Mouse (Mus musculus) midbrain, embryonic 10.5 days (tissue): ENCODE measurements around the gene Scn10a. TPM values are rescaled to one million over a fixed set of nuclear protein-coding genes. Genes with fewer than 3 reads are reported as not detected.

Source experiments
- DNase-seq: peaks from one replicate; pipeline ENCODE4 v3.0.0-alpha.2; 2017; ENCODE audit warnings: low spot score
- H3K27ac ChIP-seq: fragments of 300-500 bp; sonication (generic); replicated peaks from 2 replicates; pipeline ENCODE4 v1.5.1; 2016; ENCODE audit warnings: mild to moderate bottlenecking
- H3K27me3 ChIP-seq: fragments of 300-500 bp; sonication (generic); 2 replicates; pipeline ENCODE4 v1.6.1; 2016; ENCODE audit warnings: low read depth, mild to moderate bottlenecking; ENCODE audit not compliant: poor library complexity, severe bottlenecking
- H3K36me3 ChIP-seq: fragments of 300-500 bp; sonication (generic); 2 replicates; pipeline ENCODE4 v1.6.1; 2016; ENCODE audit warnings: mild to moderate bottlenecking, moderate library complexity
- H3K4me1 ChIP-seq: fragments of 300-500 bp; sonication (generic); 2 replicates; pipeline ENCODE4 v1.6.1; 2016
- H3K4me3 ChIP-seq: fragments of 300-500 bp; sonication (generic); 2 replicates; pipeline ENCODE4 v1.5.1; 2016; ENCODE audit warnings: mild to moderate bottlenecking, moderate library complexity
- H3K9me3 ChIP-seq: fragments of 300-500 bp; sonication (generic); replicated peaks from 2 replicates; pipeline ENCODE4 v1.6.1; 2016; ENCODE audit warnings: mild to moderate bottlenecking
- WGBS: fragments of 180-500 bp; shearing (Covaris S2); methylation state at CpG from one replicate; pipeline ENCODE4 v1.1.7; 2016; 5-methylcytosine and 5-hydroxymethylcytosine counted together
- polyA plus RNA-seq: library from polyadenylated mRNA; unstranded; fragments of >200 nt; fragmentation: Nextera tagmentation; extraction: Ambion mirVana; gene quantifications from 2 replicates; pipeline ENCODE4 v1.2.1, GENCODE M21; 2016

The Scn10a gene
- polyA plus RNA-seq, 1 experiment from 2014 or later = 0.19 TPM

GRCm38 (mm10) chr9:119691505-119691904 lies 27.6 kb downstream of the Scn10a start:
- no peaks in the 10 kb centered on the region for H3K9me3 ChIP-seq
- no peaks in the 10 kb centered on the region for H3K4me1 ChIP-seq
- 76% methylated on average over 7 of the region's 7 CpGs for WGBS
- no peaks in the 10 kb centered on the region for H3K36me3 ChIP-seq
- H3K27me3 ChIP-seq = no peaks in the 10 kb centered on the region
- H3K4me3 ChIP-seq = no peak overlapping the region
- no peak overlapping the region for H3K27ac ChIP-seq
- DNase-seq = no peak

- no peaks in the 10 kb centered on the region for H3K4me1 ChIP-seq
- no peak overlapping the region for H3K27ac ChIP-seq
- 84% methylated on average over 8 of the region's 8 CpGs for WGBS
- H3K27me3 ChIP-seq = no peaks in the 10 kb centered on the region
- H3K9me3 ChIP-seq = no peaks in the 10 kb centered on the region
- no peak overlapping the region for H3K4me3 ChIP-seq
- no peaks in the 10 kb centered on the region for H3K36me3 ChIP-seq
- DNase-seq = no peak
Measured at GRCm38 (mm10) chr9:119691001-119691400, 28.1 kb downstream of the Scn10a start.

GRCm38 (mm10) chr9:119687893-119688292 lies 31.2 kb downstream of the Scn10a start:
- no peaks in the 10 kb centered on the region for H3K27me3 ChIP-seq
- no peak for DNase-seq
- H3K4me3 ChIP-seq = no peak overlapping the region
- no peaks in the 10 kb centered on the region for H3K36me3 ChIP-seq
- 85% methylated on average over 8 of the region's 8 CpGs for WGBS
- no peaks in the 10 kb centered on the region for H3K9me3 ChIP-seq
- H3K27ac ChIP-seq = no peak overlapping the region
- H3K4me1 ChIP-seq = no peaks in the 10 kb centered on the region

- H3K27me3 ChIP-seq = no peaks in the 10 kb centered on the region
- WGBS = 95% methylated on average over 8 of the region's 8 CpGs
- H3K4me1 ChIP-seq = no peaks in the 10 kb centered on the region
- no peak overlapping the region for H3K4me3 ChIP-seq
- H3K9me3 ChIP-seq = no peaks in the 10 kb centered on the region
- no peak overlapping the region for H3K27ac ChIP-seq
- DNase-seq = no peak
- no peaks in the 10 kb centered on the region for H3K36me3 ChIP-seq
Measured at GRCm38 (mm10) chr9:119686187-119686586, 32.9 kb downstream of the Scn10a start.

- no peak overlapping the region for H3K27ac ChIP-seq
- no peaks in the 10 kb centered on the region for H3K9me3 ChIP-seq
- H3K36me3 ChIP-seq = no peaks in the 10 kb centered on the region
- H3K4me3 ChIP-seq = no peak overlapping the region
- H3K4me1 ChIP-seq = no peaks in the 10 kb centered on the region
- DNase-seq = no peak
- 79% methylated on average over 3 of the region's 3 CpGs for WGBS
- no peaks in the 10 kb centered on the region for H3K27me3 ChIP-seq
Measured at GRCm38 (mm10) chr9:119680896-119681295, 38.2 kb downstream of the Scn10a start.

- Histone ChIP-seq H3K9me3 (no peaks in the 10 kb centered on the region), H3K36me3 (no peaks in the 10 kb centered on the region), H3K4me3 (no peak overlapping the region), H3K27me3 (no peaks in the 10 kb centered on the region), H3K4me1 (peaks cover 9% of the 10 kb centered on the region), H3K27ac (no peak overlapping the region)
- no peak for DNase-seq
- 66% methylated on average over 1 of the region's 1 CpGs for WGBS
Measured at GRCm38 (mm10) chr9:119664109-119664508, 55.0 kb downstream of the Scn10a start.

GRCm38 (mm10) chr9:119656111-119656510 lies 63.0 kb downstream of the Scn10a start:
- whole genome bisulfite sequencing = 77% methylated on average over 6 of the region's 6 CpGs
- H3K36me3 ChIP-seq = no peaks in the 10 kb centered on the region
- DNase-seq = no peak

GRCm38 (mm10) chr9:119653758-119654157 lies 65.4 kb downstream of the Scn10a start:
- Histone ChIP-seq H3K27ac (no peak overlapping the region), H3K9me3 (no peaks in the 10 kb centered on the region), H3K4me1 (no peaks in the 10 kb centered on the region), H3K27me3 (no peaks in the 10 kb centered on the region), H3K36me3 (no peaks in the 10 kb centered on the region), H3K4me3 (no peak overlapping the region)
- no peak for DNase-seq
- 68% methylated on average over 5 of the region's 5 CpGs for WGBS

More at GRCm38 (mm10) chr9:119656111-119656510, 63.0 kb downstream of the Scn10a start:
- Histone ChIP-seq H3K27ac (no peak overlapping the region), H3K27me3 (no peaks in the 10 kb centered on the region), H3K4me3 (no peak overlapping the region), H3K9me3 (no peaks in the 10 kb centered on the region), H3K4me1 (no peaks in the 10 kb centered on the region)

GRCm38 (mm10) chr9:119646942-119647547 lies 72.1 kb downstream of the Scn10a start:
- Histone ChIP-seq H3K9me3 (no peaks in the 10 kb centered on the region), H3K4me1 (no peaks in the 10 kb centered on the region), H3K4me3 (no peak overlapping the region), H3K27me3 (0 out of 2 replicates have a peak, but pooled peaks cover 10% of the 10 kb centered on the region), H3K36me3 (no peaks in the 10 kb centered on the region), H3K27ac (no peak overlapping the region)
- peak; percentile 70 for DNase-seq
- 58% methylated on average over 8 of the region's 8 CpGs for WGBS

GRCm38 (mm10) chr9:119641985-119642384 lies 77.1 kb downstream of the Scn10a start:
- no peaks in the 10 kb centered on the region for H3K9me3 ChIP-seq
- H3K27me3 ChIP-seq = 0 out of 2 replicates have a peak, but pooled peaks cover 10% of the 10 kb centered on the region
- no peaks in the 10 kb centered on the region for H3K4me1 ChIP-seq
- no peak overlapping the region for H3K27ac ChIP-seq
- H3K4me3 ChIP-seq = no peak overlapping the region
- H3K36me3 ChIP-seq = no peaks in the 10 kb centered on the region
- WGBS = 92% methylated on average over 6 of the region's 6 CpGs
- no peak for DNase-seq

- WGBS = 76% methylated on average over 11 of the region's 11 CpGs
- DNase-seq = no peak
- Histone ChIP-seq H3K36me3 (no peaks in the 10 kb centered on the region), H3K9me3 (no peaks in the 10 kb centered on the region), H3K4me1 (peaks cover 15% of the 10 kb centered on the region), H3K27ac (no peak overlapping the region), H3K4me3 (no peak overlapping the region), H3K27me3 (0 out of 2 replicates have a peak, but pooled peaks cover 4% of the 10 kb centered on the region)
Measured at GRCm38 (mm10) chr9:119634216-119634843, 84.8 kb downstream of the Scn10a start.

GRCm38 (mm10) chr9:119633475-119633874 lies 85.6 kb downstream of the Scn10a start:
- no peaks in the 10 kb centered on the region for H3K36me3 ChIP-seq
- H3K27me3 ChIP-seq = 0 out of 2 replicates have a peak, but pooled peaks cover 4% of the 10 kb centered on the region
- H3K27ac ChIP-seq = no peak overlapping the region
- DNase-seq = no peak
- H3K9me3 ChIP-seq = no peaks in the 10 kb centered on the region
- peaks cover 15% of the 10 kb centered on the region for H3K4me1 ChIP-seq
- 89% methylated on average over 5 of the region's 5 CpGs for WGBS
- H3K4me3 ChIP-seq = no peak overlapping the region

- Histone ChIP-seq H3K27ac (no peak overlapping the region), H3K27me3 (0 out of 2 replicates have a peak, but pooled peaks cover 4% of the 10 kb centered on the region), H3K4me1 (peaks cover 15% of the 10 kb centered on the region), H3K9me3 (no peaks in the 10 kb centered on the region), H3K4me3 (no peak overlapping the region), H3K36me3 (no peaks in the 10 kb centered on the region)
- 46% methylated on average over 12 of the region's 12 CpGs for WGBS
- no peak for DNase-seq
Measured at GRCm38 (mm10) chr9:119632801-119633200, 86.3 kb downstream of the Scn10a start.
